Mouse (Mus musculus) heart, postnatal 36 days (tissue): ENCODE results near the gene Gm10053. TPM values are rescaled to one million over a fixed set of nuclear protein-coding genes. Genes with fewer than 3 reads are reported as not detected.

Source experiments
- DNase-seq, 2 experiments: peaks; one replicate each; pipeline ENCODE4 v3.0.0; 2021 to 2022
- intact Hi-C: fragments of 180-260 bp; cut with DNase I; formaldehyde crosslinking; loops from one replicate; pipeline ENCODE4 v1.15.1; 2025
- total RNA-seq, 2 experiments: library from RNA; stranded (reverse); gene quantifications; 2 replicates each; pipeline ENCODE4 v1.2.3; 2021

Gene Gm10053
- total RNA-seq, 2 experiments from 2014 or later: 986 to 1,083 TPM

DNA sequence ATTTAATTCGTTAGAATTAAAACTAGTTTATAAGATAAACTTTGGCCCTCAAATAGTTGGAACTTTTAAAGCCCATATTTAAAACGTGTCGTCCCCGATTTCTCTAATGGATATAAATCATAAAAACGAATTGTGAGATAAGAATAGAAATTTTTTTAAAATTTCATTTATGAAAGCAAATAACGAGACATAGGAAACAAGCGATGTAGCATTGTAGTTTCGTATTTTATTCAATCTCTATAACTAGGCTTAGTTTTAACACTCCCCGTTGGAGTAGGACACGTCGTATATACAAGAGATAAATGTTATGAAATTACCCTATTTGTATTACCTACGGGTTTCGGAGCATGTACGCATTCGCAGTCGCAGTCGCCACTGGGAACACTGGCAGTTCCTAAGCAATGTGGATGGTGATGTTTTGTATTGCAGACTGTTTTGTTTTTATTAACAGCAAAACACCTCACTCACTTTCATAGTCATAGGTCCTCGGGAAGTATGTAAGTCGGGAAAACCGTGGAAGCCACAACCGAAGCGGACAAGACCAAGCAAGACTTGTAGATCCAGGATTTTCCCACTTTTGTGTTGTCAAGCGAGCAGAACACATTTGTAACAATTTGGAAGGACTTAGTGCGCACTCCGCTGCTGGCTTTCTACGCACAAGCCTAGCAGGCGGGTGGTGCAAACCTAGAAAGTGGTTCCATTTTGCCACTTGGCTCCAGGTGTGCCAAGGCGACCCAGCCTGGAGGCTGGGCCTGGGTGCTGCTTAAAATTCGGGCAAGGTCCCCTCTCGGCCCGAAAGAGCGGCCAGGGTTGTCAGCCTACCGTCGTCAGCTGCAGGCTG lies 23.5 kb downstream of the Gm10053 start:
- DNase-seq: no peak
- intact Hi-C loops: loop anchor here (10.0 kb wide), 1 partner anchor 706 kb away; no protein-coding TSS in a partner anchor

DNA sequence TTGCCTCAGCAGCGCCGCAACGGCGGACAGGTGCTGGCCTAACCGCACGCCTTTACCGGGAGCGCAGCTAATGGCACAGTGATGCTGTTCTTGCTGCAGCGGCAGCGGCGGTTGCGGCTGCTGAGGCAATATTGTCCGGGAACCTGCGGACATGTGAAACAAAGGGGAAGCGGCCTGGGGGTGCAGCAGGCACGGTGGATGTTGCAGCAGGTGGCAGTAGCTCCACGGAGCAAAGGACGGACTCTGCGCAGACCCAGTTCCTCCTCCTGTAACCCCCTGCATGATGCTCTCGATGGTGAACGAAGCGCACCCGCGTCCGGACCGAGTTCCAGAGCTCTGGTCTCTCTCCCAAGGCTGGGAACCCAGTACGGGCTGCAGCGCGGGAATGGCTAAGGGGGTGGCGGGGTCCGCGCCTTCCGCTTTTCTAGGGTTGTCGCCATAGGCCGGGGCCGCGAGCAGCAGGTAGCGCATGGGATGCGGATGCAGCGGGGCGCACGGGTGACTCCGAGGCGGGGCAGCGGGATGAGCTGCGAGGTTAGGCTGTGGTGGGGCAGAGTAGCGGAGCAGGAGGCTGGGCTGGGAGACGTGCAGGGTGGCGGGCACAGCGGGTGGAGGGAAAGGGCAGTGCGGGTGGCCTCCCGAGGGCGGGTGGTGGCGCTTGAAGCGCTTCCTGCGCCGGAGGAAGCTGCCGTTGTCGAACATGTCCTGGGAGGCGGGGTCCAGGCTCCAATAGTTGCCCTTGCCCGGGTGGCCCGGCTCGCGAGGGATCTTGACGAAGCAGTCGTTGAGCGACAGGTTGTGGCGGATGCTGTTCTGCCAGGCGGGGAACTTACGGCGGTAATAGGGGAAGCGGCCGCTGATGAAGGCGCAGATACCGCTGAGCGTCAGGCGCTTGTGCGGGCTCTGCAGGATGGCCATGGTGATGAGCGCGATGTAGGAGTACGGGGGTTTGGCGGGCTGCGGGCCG lies 24.4 kb downstream of the Gm10053 start:
- intact Hi-C loops: loop anchor here (10.0 kb wide), 1 partner anchor 705 kb away; no protein-coding TSS in a partner anchor
- peak in 1 of 2 experiments; percentile 14 for DNase-seq

DNA sequence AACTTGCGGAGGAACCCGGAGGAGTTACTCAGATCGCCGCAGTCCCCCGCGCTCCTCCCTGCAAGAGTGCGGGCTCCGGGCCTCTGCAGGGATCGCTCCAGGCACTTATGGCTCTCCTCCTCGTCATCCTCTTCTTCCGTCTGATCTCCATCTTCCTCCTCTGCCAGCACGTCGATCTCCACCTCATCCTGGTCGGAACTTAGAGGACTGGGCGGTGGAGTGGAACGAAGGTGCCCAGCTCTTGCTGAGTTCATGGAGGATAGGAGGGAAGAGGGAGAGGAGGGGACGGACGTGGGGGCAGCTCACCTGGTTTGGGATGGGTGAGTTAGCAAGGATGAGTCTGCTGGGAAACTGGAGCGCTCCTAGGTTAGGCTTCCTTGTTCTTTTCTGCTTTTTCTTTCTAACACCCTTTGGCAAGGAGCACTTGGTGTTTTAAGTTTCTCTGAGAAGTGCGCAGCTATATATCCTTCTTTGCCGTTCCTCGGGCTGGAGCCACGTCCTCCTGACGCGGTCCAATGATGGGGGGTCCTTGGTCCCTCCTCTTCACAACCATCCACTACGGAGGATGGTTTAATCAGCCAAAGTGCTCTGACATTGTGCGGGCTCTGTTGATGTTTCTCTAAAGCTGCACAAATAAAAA lies 25.2 kb downstream of the Gm10053 start, which contains the start of gene Foxd4:
TSS of gene Foxd4 (minus strand) at position 617 of the 640 bp plus-strand sequence.
- intact Hi-C loops: no loop called here
- no peak for DNase-seq

DNA sequence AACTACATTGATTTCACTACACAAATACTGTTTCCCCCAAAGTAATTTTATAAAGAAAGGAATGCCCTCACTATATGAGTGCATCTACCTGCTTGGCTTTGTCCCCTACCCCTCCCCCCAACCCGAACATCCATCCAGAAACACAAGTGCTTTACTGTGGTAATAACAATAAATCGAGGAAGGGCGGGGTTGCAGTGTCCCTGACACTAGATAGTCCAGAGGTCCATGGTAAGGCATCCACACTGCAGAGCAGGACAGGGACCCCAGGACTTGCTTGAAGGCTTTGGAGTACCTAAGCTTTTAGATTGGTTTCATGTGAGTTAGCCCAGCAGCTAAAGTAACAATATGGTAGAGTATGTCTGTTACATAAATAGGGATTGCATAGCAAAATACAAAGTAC lies 26.2 kb downstream of the Gm10053 start:
- intact Hi-C loops: no loop called here
- DNase-seq: no peak

DNA sequence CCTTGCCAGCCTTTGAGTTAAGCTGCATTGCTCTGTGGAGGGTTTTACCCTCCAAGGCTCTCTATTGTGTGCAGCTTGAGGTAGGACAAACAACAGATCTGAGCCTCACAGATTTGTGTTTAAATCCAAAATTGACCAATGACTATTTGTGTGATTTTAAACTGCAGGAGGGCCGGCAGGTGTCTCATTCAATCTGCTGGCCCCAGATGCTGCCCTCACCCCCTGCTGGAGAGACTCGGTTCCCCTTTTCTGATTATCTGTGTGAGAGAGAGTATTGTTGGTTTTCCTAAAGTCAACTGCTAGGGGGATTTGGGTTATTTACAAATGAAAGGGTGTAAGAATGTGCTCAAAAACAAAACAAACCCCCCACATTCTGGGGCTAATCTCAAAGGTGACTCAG lies 26.8 kb downstream of the Gm10053 start:
- intact Hi-C loops: no loop called here
- DNase-seq: no peak

DNA sequence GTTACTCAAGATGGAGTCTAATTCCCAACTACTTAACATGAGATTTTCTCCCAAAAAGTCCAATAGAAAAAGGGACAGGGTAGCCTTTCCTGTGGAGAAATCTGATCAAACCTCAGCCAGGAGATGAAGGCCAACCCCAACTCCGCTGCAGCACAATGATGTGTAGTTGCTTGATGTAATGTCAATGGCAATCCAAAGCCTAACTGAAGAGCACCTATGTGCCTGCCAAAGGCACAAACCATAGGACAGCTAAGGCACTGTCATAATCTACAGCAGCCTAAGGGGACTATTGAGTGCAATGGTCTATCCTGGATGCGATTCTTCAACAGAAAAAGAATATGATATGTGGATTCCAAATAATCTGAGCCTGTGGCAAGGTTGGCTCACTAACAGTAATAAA lies 27.3 kb downstream of the Gm10053 start:
- no peak for DNase-seq
- intact Hi-C loops: no loop called here

DNA sequence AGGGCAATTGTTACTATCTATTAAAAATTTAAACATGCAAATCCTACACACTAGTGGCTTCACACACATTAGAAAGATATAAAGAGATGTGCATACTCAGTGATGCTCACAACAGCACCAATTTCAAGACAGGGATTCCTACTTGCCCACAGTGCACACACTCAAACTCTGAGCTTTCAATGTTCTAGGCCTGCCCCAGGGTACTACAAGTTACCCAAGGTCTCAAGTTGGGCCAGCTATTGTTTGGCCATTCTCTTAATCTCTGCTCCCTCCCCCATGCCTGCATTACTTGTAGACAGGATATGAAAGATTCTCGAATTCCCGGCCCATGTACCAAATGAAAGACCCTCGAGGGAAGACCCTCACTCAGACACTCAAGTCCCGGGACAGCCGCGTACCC lies 32.2 kb downstream of the Gm10053 start:
- DNase-seq: no peak
- intact Hi-C loops: no loop called here

DNA sequence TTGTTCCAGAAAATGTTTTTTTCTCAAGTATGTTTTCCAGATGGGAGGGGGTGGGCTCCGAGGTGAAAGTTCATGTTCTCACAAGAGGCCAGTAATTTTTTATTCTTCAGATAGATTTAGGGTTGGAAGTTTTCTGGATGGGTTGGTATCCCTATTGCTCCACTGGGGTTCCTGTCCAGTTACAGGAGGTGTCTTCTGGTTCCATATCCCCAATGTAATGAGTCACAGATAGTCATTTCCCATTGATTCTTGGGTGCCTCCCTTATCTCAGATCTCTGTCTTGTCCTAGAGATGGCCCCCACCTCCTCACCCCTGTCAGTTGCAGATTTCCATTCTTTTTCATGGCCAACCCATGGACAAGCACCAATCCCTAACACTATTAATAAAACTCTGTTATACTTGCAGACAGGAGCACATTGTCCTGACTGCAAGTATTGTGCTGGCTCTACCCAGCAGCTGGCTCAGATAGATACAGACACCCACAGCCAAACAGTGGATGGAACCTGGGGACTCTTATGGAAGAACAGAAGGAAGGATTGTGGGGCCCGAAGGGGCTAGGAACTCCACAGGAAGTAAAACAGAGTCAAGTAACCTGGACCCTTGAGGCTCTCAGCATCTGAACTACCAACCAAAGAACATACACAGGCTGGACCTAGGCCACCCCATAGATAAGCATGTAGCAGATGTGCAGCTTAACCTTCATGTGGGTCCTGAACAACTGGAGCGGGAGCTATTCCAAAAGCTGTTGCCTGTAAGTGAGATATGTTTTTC lies 33.1 kb downstream of the Gm10053 start:
- intact Hi-C loops: no loop called here
- no peak for DNase-seq

DNA sequence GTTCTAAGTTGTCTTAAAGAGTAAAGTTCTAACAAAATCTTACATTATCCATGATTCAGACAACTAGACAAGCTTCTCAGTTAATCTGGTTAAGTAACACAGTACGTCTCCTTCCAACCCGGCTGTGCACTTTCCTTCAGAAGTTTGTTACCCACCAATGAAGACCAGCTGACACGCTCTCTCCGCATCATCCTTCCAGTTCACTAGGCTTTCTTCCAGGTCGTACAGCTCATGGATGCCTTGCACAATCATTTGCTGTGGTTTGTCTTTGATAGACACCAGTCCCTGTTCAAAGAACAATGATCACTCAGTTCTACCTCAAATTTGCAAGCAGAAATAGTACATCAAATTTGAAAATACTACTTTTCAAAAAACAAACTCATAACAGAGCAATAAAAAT lies 45.4 kb downstream of the Gm10053 start:
- no peak for DNase-seq
- intact Hi-C loops: no loop called here

Other genes with a start within 250 kb of the Gm10053 start
- gene Tmem252, start 201.7 kb upstream of the Gm10053 start, total RNA-seq: under 1 TPM in 1 of 2 experiments, not detected in 1; 0.08 TPM
- 100 to 1,000 TPM in 1 of 2 experiments, 10 to 100 TPM in 1; 93.2 to 109 TPM for gene Pgm5, start 13.8 kb upstream of the Gm10053 start, total RNA-seq
- gene Foxd4, start 25.5 kb downstream of the Gm10053 start, total RNA-seq: not detected
- gene Cbwd1, start 85.9 kb downstream of the Gm10053 start, total RNA-seq: 10 to 100 TPM; 10.6 to 11.4 TPM
- 10 to 100 TPM; 17.5 to 27.3 TPM for gene Dock8, start 123.8 kb downstream of the Gm10053 start, total RNA-seq